Mouse (Mus musculus) myocyte (in vitro differentiated cells): Measurements from ENCODE around the gene Khdrbs1. TPM values are rescaled to one million over a fixed set of nuclear protein-coding genes. Genes with fewer than 3 reads are reported as not detected.

Experiments
- H3K27me3 ChIP-seq: one replicate; pipeline ENCODE4 v1.6.1; 2011; ENCODE audit not compliant: control insufficient read depth, insufficient read depth, insufficient read length
- H3K36me3 ChIP-seq: one replicate; pipeline ENCODE4 v1.6.1; 2011; ENCODE audit not compliant: control insufficient read depth, insufficient read depth
- H3K4me2 ChIP-seq: one replicate; pipeline ENCODE4 v1.6.1; 2011; ENCODE audit warnings: low read depth, control low read depth
- H3K4me3 ChIP-seq: one replicate; pipeline ENCODE4 v1.5.1; 2011; ENCODE audit warnings: mild to moderate bottlenecking, control low read depth, moderate library complexity
- H3K79me2 ChIP-seq: one replicate; pipeline ENCODE4 v1.6.1; 2011; ENCODE audit not compliant: control insufficient read depth, insufficient read depth
- H3ac ChIP-seq: one replicate; pipeline ENCODE4 v1.6.1; 2011; ENCODE audit not compliant: control insufficient read depth, insufficient read length
- CEBPB ChIP-seq: IDR thresholded peaks from 2 replicates; pipeline ENCODE4 v1.6.1; 2011; ENCODE audit warnings: mild to moderate bottlenecking, moderate library complexity; ENCODE audit not compliant: poor library complexity, insufficient read depth, severe bottlenecking
- E2F4 ChIP-seq: IDR thresholded peaks from one replicate; pipeline ENCODE4 v1.6.1; 2011; ENCODE audit warnings: mild to moderate bottlenecking, control low read depth, moderate library complexity; ENCODE audit not compliant: insufficient read depth
- MAX ChIP-seq: IDR thresholded peaks from one replicate; pipeline ENCODE4 v1.6.1; 2011; ENCODE audit warnings: low read depth, mild to moderate bottlenecking, control low read depth
- MYOD1 ChIP-seq, 3 experiments: IDR thresholded peaks; one replicate each; pipeline ENCODE4 v1.6.1; 2011; ENCODE audit warnings: control low read depth in 2 of 3, low read depth in 2 of 3, mild to moderate bottlenecking in 2 of 3, moderate library complexity in 1 of 3; ENCODE audit not compliant: insufficient read length in 2 of 3, control insufficient read depth in 1 of 3
- MYOG ChIP-seq, 3 experiments: IDR thresholded peaks; one replicate each; pipeline ENCODE4 v1.6.1; 2011; ENCODE audit warnings: control low read depth in 2 of 3, low read depth in 2 of 3, mild to moderate bottlenecking in 2 of 3; ENCODE audit not compliant: insufficient read length in 2 of 3, control insufficient read depth in 1 of 3, insufficient read depth in 1 of 3
- POLR2A ChIP-seq: IDR thresholded peaks from one replicate; pipeline ENCODE4 v1.6.1; 2011; ENCODE audit warnings: low read depth, mild to moderate bottlenecking, control low read depth, moderate library complexity; ENCODE audit not compliant: insufficient read length
- POLR2AphosphoS2 ChIP-seq: IDR thresholded peaks from one replicate; pipeline ENCODE4 v1.6.1; 2011; ENCODE audit warnings: low read depth, control low read depth; ENCODE audit not compliant: insufficient read length
- REST ChIP-seq: IDR thresholded peaks from one replicate; pipeline ENCODE4 v1.6.1; 2011; ENCODE audit warnings: mild to moderate bottlenecking, control low read depth, moderate library complexity; ENCODE audit not compliant: insufficient read depth, insufficient read length
- SRF ChIP-seq: IDR thresholded peaks from one replicate; pipeline ENCODE4 v1.6.1; 2011; ENCODE audit warnings: low read depth; ENCODE audit not compliant: control insufficient read depth, insufficient read length
- TCF12 ChIP-seq: IDR thresholded peaks from one replicate; pipeline ENCODE4 v1.6.1; 2011; ENCODE audit warnings: mild to moderate bottlenecking, control low read depth; ENCODE audit not compliant: poor library complexity, insufficient read depth, severe bottlenecking
- TCF3 ChIP-seq: IDR thresholded peaks from one replicate; pipeline ENCODE4 v1.6.1; 2011; ENCODE audit warnings: low read depth, control low read depth; ENCODE audit not compliant: insufficient read length
- USF1 ChIP-seq: IDR thresholded peaks from one replicate; pipeline ENCODE4 v1.6.1; 2011; ENCODE audit warnings: low read depth, mild to moderate bottlenecking, control low read depth, moderate library complexity
- polyA plus RNA-seq: library from polyadenylated mRNA; unstranded; fragments of >200 nt; fragmentation: generic; extraction: Trizol; gene quantifications from one replicate; pipeline ENCODE4 v1.2.1, GENCODE M21; 2012; ENCODE audit warnings: missing spikeins

Khdrbs1 gene
- polyA plus RNA-seq, 1 experiment: 40.4 TPM

GRCm38 (mm10) chr4:129681837-129682236 lies 60.3 kb downstream of the Khdrbs1 start:
- no peak overlapping the region for H3ac ChIP-seq
- H3K36me3 ChIP-seq: peaks cover 11% of the 10 kb centered on the region
- TF ChIP-seq CEBPB: no peak
- no peak for TF ChIP-seq MAX
- TF ChIP-seq USF1: no peak
- H3K79me2 ChIP-seq: no peaks in the 10 kb centered on the region
- no peak overlapping the region for H3K4me2 ChIP-seq
- H3K27me3 ChIP-seq: no peaks in the 10 kb centered on the region
- H3K4me3 ChIP-seq: no peak overlapping the region

- Histone ChIP-seq H3K4me3 (peak overlapping the region; percentile 87), H3ac (peak overlapping the region; percentile 50), H3K36me3 (peaks cover 7% of the 10 kb centered on the region), H3K4me2 (peak overlapping the region; percentile 95), H3K79me2 (peaks cover 39% of the 10 kb centered on the region), H3K27me3 (no peaks in the 10 kb centered on the region)
- no peak for TF ChIP-seq MYOD1 (IDR thresholded peaks at IDR 0.05; ENCODE audit: control insufficient read depth in 1 of 3, insufficient read length in 2 of 3, low read depth in 2 of 3)
- TF ChIP-seq POLR2A: no peak
- TF ChIP-seq CEBPB: no peak
- TF ChIP-seq TCF12: no peak
- no peak for TF ChIP-seq USF1
- TF ChIP-seq MYOG (IDR thresholded peaks at IDR 0.05; ENCODE audit: control insufficient read depth in 1 of 3, insufficient read depth in 1 of 3, insufficient read length in 2 of 3, low read depth in 2 of 3): no peak
- no peak for TF ChIP-seq SRF
- no peak for TF ChIP-seq E2F4
Observed at GRCm38 (mm10) chr4:129672878-129673449, 69.1 kb downstream of the Khdrbs1 start.

- peak within 1 kb of the TSS; percentile 87 for H3K4me3 ChIP-seq
- no peaks in the 10 kb centered on the region for H3K27me3 ChIP-seq
- H3K79me2 ChIP-seq: peaks cover 43% of the 10 kb centered on the region
- H3K36me3 ChIP-seq: peaks cover 7% of the 10 kb centered on the region
- peak within 1 kb of the TSS; percentile 50 for H3ac ChIP-seq
- no peak for TF ChIP-seq REST
- no peak for TF ChIP-seq E2F4
- TF ChIP-seq CEBPB: no peak
- TF ChIP-seq TCF3: no peak
- TF ChIP-seq TCF12: no peak
- no peak for TF ChIP-seq MAX
- TF ChIP-seq POLR2AphosphoS2: peak; percentile 63
- TF ChIP-seq SRF: no peak
- TF ChIP-seq MYOG (IDR thresholded peaks at IDR 0.05; ENCODE audit: control insufficient read depth in 1 of 3, insufficient read depth in 1 of 3, insufficient read length in 2 of 3, low read depth in 2 of 3): peak in 1 of 3 experiments; percentile 17
- no peak for TF ChIP-seq USF1
- TF ChIP-seq MYOD1 (IDR thresholded peaks at IDR 0.05; ENCODE audit: control insufficient read depth in 1 of 3, insufficient read length in 2 of 3, low read depth in 2 of 3): no peak
- peak; percentile 82 for TF ChIP-seq POLR2A
- H3K4me2 ChIP-seq: peak within 1 kb of the TSS; percentile 95
Observed at GRCm38 (mm10) chr4:129672083-129672877, 69.8 kb downstream of the Khdrbs1 start, which contains the start of gene Kpna6. Gene Kpna6 (minus strand): TSS chr4:129672767.

- Histone ChIP-seq H3K36me3 (peaks cover 3% of the 10 kb centered on the region), H3K4me2 (peak overlapping the region; percentile 80), H3K79me2 (peaks cover 49% of the 10 kb centered on the region), H3ac (peak overlapping the region; percentile 50), H3K4me3 (peak overlapping the region; percentile 87), H3K27me3 (no peaks in the 10 kb centered on the region)
- TF ChIP-seq POLR2AphosphoS2 (no peak), TCF12 (no peak), USF1 (peak; percentile 53), SRF (peak; percentile 66)
Observed at GRCm38 (mm10) chr4:129671491-129672082, 70.5 kb downstream of the Khdrbs1 start.

- H3K4me2 ChIP-seq: no peak overlapping the region
- no peaks in the 10 kb centered on the region for H3K27me3 ChIP-seq
- no peak overlapping the region for H3K4me3 ChIP-seq
- H3K79me2 ChIP-seq: peaks cover 24% of the 10 kb centered on the region
- H3K36me3 ChIP-seq: peaks cover 28% of the 10 kb centered on the region
- TF ChIP-seq REST: no peak
- TF ChIP-seq USF1: no peak
- TF ChIP-seq E2F4: no peak
- no peak for TF ChIP-seq POLR2AphosphoS2
- no peak overlapping the region for H3ac ChIP-seq
Observed at GRCm38 (mm10) chr4:129662255-129662813, 79.8 kb downstream of the Khdrbs1 start.
